Mouse (Mus musculus): ENCODE data around the gene Rnls.

DNA sequence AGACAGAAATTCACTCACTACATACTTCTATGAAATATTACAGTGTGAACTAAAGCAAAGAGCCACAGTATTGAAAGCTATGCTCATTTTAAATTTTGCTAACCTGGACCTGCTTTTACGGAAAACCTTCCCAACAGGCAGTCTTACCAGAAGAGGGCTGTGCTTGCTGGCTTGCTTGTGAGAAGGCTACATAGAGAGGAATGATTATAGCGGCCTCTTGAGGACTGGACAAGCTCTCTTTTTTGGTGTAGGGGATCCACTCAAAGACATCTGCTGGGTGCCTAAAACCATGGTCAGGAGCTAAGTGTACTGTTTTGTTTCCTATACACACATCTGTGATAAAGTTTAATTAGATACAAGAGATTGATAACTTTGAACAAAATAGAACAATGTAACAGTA is 95.8 kb downstream of the Rnls start:
- TF ChIP-seq CTCF (IDR thresholded peaks at IDR 0.05; ENCODE audit: borderline replicate concordance, insufficient read depth, low read length): no peak
- TF ChIP-seq POLR2A (IDR thresholded peaks at IDR 0.05; ENCODE audit: low read depth, low read length): no peak

Data from embryonic fibroblast, embryonic 13.5 days (primary cell).